Mouse (Mus musculus): ENCODE measurements around the gene Cfc1.

- TF ChIP-seq CTCF (IDR thresholded peaks at IDR 0.05) (no peak), EP300 (IDR thresholded peaks at IDR 0.05) (no peak)
Observed at GRCm38 (mm10) chr1:34505307-34505706, 30.1 kb upstream of the Cfc1 start.
